Mouse (Mus musculus): ENCODE results near the gene Hoxa10.

Gene Hoxa10

DNA sequence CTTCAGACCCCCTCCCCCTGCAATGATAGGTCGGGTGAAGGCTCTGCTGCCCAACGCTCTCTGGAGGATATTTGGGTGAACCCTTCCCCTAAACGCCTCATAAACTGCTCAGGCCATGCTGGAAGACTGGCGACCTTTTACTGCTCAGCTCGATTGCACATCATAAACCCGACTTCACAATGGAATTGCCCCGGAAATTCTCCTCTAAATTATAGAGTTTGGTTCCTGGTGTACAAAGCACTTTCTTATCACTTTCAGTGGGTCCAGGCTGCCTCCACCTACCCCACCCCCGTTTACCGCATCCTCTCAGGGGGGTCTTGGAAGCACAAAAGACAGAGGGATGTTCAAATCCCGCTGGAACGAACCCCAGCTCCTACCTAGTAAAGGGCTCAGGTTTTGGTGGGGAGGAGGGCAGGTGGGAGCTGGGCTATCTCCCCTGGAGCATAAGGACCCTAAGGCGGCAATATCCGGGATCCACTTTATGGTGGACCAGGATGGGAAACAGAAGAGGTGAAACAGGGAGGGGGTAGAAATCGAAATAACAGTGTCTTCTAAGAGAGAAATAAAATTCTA, 21.9 kb downstream of the Hoxa10 start:
- DNase-seq (ENCODE audit: low read depth, low spot score) = no peak

DNA sequence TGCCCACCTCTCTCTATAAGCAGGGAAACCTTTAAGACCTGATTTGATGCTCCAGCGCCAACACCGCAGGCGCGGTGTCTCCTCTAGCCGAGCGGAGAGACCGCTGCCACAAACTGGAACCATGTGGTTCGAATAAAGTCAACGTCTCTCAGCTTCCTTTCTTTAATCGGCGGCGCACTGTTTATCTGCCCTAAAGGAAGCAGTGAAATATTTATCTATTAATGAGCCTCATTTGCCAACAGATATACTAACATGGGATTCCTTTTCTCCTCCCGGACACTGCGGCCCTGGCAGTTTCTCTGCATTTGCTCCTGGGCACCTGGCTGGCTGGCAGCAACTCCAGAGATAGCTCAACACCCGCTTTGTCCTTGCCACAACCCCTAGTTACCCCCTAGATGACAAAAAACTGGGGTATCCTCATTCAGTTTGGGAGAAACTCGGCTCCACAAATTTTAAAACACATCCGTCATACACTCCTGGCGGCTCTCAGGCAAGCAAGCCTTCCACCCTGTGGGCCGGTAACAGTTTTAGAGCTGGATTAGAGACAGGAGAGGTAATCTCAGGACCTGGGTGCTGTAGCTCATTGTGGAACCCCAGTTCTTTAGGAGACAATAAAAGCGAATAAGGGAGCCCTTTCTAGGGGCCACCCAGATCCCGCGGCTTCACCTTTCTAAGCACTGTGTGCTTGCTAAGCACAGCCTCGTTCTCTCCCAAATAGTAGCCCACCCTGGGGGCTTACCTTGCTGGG, 22.6 kb downstream of the Hoxa10 start:
- DNase-seq (ENCODE audit: low read depth, low spot score) = peak; percentile 36

DNA sequence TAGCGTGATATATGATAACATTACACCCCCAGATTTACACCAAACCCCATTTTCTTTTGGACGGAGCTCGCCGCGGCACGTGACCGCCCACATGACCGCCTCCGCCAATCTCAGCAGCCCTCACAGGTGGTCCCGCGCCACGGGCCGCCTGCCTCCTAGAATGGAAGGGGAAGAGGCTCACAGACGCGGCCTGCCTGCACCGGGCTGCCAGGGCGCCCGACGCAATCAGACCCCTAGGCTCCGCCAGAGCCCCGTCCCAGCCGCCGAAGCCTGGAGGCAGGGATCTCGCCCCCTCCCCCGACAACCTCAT, 23.2 kb downstream of the Hoxa10 start:
- DNase-seq (ENCODE audit: low read depth, low spot score) = peak; percentile 82

DNA sequence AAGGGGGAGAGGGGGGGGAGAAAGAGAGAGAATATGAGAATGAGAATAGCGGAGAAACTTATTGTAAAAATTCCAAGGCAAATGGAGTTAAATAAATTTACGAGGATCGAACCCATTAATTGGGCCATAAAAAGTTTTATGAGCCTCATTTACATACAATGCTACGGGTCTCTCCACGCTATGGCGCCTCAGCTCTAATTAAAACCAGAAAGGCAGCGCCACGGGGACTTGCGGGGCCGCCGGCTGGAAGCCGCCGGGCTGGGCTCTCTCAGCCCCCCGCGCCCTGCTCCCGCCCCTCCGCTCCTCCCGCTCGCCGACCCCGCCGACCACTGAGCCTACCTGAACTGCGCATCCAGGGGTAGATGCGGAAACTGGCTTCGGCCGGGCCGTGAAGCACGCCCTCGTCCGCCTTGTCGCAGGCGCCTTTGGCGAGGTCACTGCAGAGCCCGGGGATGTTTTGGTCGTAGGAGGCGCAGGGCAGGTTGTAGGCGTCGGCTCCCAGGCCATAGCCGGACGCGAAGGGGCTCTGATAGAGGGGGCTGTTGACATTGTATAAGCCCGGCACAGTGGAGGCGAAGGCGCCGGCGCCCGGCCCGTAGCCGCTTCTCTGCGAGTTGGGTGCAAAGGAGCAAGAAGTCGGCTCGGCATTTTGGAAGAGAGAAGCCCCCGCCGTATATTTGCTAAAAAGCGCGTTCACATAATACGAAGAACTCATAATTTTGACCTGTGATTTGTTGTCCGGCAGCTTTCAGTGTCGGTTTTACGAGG, 23.8 kb downstream of the Hoxa10 start:
- DNase-seq (ENCODE audit: low read depth, low spot score) = peak; percentile 56

DNA sequence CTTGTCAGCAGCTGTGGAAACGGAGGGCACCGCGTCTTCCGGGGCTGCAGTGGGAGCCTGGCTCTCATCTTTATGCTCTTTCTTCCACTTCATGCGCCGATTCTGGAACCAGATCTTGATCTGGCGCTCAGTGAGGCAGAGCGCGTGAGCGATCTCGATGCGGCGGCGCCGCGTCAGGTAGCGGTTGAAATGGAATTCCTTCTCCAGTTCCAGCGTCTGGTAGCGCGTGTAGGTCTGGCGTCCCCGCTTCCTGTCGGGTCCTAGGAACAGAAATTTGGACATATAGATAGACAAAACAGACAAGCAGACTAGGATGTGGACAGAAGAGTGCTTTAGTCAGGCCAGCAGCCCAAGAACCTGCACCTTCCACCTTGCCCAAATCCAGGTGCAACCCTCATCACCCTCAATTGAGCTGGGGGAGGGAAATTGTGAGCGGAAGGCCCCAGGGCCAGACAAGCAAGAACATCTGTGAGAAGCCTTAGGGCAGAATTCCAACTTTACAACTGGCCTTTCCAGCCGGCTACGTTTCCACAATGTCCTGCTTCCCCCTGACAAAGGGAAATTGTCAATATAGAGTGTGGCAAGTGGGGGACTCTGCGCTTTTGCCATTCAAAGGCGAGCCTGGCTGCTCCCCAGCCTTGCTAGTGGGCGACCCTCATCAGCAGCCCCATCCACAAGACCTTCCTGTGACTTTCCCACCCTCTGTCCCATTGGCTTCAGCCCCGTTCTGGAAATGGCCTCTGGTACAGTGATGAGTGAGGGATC, 24.7 kb downstream of the Hoxa10 start:
- DNase-seq (ENCODE audit: low read depth, low spot score) = peak; percentile 48

DNA sequence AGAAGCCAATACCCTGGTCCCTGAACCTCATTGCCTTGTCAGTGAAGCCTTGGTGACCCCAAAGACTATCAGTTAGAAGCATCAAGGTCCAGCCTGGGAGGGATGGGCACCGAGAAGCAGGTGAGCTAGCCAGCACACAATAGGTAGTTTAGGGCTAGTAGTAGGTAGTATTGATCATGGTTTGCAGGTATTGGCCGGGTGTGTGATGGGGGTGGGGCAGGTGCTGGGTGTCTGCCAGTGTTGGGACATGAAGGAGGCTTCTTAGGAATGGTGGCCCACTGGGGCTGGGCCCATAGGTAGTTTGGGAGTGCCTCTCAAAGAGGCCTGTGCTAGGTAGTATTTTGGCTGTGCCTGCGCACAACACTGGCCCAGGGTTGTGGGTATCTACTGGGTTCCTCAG, 25.6 kb downstream of the Hoxa10 start:
- peak; percentile 20 for DNase-seq (ENCODE audit: low read depth, low spot score)

DNA sequence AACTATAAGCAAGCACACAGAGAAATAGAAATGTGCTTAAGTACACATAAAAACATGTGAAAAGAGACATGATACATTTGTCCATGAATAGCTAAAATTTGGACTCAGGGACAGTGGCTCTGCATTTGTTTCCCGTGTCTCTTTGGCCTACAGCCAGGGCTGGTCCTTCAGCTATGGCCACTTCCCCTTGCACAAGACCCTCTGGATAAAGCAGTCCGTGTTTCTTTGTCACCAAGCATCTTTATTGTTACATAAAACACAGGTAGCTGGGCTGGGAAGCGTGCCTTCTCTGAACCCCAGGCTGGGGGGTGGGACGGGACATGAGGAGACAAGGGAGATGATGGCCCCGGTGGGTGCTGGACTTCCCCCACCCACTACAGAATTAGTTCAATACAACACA, 26.4 kb downstream of the Hoxa10 start:
- no peak for DNase-seq (ENCODE audit: low read depth, low spot score)

DNA sequence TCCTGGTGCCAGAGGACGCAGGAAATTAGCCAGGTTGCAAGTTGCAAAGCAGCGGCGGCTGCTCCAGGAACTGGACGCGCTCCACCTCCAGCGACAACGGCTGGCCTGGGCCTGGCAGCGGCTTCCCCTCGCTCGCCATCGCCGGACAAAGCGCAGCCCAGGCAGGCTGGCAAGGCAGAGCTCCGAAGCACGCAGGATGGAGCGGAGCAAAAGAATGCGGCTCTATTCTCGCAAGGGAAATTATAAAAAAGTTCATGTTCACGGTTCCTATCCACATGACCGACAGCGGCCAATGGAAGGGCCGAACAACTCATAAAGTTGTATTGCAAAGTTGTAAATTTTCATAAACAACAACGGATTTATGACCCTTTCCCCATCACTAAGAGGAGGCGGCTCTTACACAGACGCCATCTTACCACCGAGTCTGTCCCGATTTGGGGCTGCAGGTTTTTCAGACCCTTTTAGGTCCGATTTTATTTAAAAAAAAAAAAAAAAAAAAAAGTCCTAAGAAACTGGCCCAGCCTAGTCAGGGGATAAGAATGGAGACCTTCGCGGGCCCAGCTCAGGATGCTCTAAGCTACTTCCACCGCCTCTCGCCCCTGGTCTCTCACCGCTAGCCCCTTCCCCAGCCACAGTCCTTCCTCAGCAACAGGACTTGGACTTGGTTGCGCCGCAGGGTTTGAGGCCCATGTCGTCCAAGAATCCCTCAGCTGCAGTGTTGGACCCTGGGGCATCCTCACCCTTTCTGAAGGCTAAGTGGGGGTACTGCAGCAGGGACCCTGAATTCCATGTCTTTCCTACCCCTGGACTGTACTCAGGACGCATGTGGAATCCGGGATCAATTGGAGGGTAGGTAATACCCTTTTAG, 27.3 kb downstream of the Hoxa10 start, which contains the start of the genes Hoxa3 and Gm28308:
Gene Hoxa3 (minus strand): TSS at position 218 of the 868 bp plus-strand sequence.
Gene Gm28308 (minus strand): TSS at position 221 of the 868 bp plus-strand sequence.
- DNase-seq (ENCODE audit: low read depth, low spot score) = peak; percentile 28

DNA sequence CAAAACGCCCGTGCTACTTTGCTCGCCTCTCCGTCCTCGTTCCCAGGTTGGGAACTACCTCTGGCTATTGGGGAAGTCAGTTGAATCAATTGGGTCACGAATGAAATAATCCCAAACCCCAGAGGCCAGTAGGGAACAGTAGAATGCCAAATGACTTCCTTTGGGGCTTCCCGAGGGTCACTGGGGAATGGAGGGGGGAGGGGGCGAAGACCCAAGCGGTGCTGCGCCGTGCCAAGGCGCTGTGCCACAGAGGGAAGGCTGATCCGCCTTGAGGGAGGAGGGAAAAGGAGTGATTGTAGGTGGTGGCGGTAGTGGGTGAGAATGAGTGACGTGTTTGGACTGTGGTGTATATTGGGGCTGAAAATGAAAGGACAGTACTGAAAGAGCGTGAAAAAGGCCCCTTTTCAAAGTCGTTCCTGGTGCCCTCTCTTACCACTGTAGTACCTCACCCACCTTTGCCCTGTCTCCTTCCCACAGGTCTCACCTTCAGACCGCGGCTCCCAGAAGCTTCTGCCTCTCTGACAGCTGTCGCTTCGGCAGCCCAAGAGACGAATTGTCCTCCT, 28.0 kb downstream of the Hoxa10 start:
- DNase-seq (ENCODE audit: low read depth, low spot score) = peak; percentile 43

DNA sequence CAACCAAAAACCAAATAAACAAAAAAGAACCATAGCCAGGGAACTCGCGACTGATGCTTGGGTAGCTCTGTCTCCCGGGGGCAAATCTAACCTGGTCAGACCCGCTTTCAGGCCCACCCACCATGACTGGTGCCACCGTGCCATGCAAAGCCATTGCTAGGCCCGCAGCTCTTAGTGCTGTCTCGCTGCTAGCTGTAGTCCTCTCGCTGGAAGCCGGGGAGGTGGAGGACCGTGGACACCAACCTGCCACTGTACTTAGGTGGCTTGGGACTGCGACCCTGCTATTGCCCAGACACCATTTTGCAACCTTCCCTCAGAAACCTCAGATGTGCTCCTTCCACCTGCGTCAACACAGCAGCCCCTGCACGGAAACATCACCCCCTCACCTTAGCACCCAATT, 28.7 kb downstream of the Hoxa10 start:
- DNase-seq (ENCODE audit: low read depth, low spot score) = peak; percentile 21

DNA sequence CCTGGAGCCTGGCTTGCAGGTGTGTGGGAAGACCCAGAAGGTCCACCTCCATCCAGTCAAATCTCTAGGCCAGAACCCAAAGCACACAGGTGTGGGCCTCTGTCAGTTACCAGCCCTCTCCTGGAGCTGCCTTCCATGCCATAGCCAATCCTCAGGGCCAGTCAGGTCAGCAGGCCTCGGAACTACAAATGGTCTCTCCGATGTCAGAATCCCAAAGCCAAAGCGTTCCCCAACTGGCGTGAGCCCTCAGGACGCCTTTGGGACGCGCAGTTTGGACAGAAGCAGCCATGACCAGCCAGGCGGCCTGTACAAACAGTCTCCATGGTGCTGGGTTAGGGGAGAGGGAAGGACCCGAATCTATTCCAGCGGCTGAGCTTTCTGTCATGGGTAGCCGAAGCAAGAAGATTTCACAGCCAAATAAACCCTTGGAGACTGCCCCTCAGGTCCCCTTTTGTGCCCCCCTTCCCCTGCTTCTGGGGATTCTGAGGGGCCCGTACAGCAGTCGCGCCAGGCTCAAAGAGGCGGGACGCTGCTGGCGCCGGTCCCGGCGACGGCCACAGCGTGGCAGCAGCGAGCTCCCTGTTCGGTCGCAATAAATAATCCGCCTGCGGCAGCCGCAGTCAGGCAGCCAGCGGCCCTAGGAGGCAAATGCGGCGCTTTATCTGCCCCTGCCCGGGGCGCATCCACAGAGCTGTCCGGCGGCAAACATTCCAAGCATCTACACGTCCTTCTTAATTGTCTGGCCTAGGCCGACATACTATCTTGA, 29.3 kb downstream of the Hoxa10 start:
- DNase-seq (ENCODE audit: low read depth, low spot score) = peak; percentile 81

DNA sequence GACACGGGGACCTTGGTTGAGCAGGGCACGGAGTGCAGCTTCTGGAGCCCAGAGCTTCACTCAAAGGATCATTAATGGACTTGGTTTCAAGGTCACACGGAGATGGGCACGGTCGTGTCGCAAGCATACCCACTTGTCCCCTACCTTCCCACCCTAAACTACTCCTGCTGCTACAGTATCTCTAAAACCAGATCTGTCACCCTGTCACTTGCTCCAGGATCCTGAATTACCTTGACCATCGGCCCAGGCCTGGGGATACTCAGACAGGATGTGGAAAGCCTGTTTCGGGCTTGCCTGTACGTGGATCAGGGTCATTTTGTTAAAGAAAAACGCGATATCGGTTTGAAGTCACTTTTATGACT, 31.0 kb downstream of the Hoxa10 start:
- no peak for DNase-seq (ENCODE audit: low read depth, low spot score)

DNA sequence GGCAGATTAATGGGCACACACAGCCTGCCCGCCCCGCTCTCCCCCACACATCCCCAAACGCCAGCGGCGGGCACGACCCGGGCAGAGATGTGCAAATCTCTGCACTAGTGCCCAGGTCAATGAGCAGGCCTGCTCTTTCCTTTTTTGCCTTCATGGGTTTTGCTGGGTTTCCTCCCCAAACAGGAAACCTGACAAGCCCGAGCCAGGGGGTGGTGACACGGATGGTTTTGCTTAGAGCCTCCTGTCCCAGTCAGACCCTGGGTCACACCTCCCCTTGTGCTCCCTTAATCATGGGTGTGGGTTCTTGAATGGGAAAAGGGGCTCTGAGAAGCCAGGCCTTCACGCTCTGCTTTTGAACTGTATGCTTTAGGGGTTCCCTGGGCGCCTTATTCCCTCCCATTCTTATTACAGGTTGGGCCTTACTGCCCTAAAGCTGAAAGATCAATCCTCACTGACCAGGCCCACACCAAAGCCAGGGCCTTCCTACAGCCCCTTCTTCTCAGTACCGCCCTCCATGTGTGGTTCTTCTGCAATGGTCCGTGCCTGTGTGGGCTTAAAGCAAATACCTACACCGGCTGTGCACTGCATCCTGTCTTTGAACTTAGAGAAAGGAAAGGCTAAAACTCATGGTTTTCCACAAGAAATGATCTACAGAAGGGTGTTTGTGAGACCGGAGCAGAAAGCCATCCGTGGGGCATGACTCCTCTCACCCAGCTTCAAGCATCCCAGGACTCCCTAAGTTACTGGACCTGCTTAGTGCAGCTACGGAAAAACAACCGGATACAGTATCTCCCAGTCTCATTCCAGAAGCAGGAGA, 31.6 kb downstream of the Hoxa10 start:
- peak; percentile 34 for DNase-seq (ENCODE audit: low read depth, low spot score)

DNA sequence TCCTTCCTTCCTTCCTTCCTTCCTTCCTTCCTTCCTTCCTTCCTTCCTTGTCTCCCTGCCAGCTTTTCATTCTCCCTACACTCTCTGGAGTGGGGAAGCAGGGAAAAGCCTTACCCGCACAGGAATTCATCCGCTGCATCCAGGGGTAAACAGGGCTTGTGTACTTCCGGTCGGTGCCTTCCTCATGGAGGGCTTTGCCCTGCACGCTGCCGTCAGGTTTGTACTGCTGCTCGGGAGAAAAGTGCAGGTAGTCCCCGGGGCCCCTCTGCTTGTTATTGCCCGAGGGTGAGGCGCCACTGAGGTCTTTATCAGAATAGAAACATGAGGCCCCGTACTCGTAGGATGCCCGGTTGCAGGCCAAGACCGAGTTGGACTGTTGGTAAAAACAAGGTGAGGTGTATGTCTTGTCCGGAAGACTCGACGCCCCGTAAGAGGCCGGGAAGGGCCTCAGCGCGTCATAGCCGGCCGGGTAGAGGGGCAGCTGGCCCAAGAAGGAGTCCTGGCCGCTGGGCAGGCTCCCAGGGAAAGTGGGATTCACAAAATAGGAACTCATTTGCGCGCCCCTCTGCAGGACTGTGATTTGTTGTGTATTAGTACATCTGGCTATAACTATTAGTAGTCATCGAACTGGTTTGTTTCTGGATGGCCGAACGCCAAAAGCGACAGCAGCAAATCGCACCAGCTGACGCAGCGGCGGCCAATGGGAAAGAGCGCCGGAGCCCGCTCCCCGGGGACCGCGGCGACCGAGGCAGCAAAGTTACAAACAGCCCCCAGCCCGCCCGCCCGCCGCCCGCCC, 32.4 kb downstream of the Hoxa10 start, which contains the start of gene Hoxa6:
Gene Hoxa6 (minus strand): TSS at position 651 of the 796 bp plus-strand sequence.
- DNase-seq (ENCODE audit: low read depth, low spot score) = peak; percentile 47

DNA sequence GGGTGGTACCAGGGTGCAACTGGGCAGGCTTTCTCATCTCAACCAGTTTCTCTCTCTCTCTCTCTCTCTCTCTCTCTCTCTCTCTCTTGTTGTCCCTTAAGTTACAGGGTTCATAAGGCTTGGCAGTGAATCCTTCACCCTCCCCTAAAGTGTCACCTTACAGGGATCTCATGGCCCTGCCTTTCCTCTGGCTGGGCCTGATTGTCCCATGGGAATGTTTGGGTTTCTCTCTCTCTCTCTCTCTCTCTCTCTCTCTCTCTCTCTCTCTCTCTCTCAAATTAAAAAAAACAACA, 33.0 kb downstream of the Hoxa10 start:
- DNase-seq (ENCODE audit: low read depth, low spot score) = no peak

DNA sequence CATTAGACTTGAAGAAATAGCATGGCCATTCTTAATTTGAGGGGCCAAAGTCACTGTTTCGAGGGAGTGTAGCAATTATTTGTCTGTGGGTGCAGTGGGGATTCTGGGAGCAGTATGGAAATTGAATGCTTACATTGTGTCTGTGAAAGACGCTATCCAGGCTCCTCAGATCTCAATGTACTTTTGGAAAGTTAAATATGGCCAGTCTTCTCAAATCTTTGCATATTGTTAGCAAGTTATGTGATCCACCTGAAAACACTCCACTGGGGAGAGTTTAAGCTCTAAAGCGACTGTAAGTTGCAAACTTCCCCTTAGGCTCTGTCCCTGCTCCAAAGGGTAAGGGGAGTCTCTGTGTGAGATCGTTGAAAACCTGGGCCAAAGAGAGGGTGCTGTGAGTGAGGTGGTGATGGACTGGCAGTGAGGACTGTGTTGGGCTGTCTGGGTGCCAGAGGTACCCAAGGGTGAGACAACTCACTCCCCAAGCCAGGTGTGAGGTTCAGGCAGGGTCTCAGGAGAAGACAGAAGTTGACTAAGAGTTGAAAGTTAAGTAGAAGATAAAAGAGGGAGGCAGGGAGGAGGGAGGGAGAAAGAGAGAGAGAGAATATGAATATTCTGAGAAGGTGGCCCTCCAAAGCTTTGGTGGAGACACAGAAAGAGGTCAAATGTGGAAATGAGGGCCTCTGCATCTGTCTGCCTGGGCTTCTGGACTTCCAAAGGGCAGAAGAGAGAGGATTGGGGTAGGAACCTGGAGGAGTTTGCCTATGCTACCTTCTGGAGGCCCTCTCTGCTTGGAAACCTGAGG, 33.6 kb downstream of the Hoxa10 start:
- DNase-seq (ENCODE audit: low read depth, low spot score) = peak; percentile 58

Data from ES-CJ7 (cell line).